Mouse (Mus musculus) testis, adult 2 months (tissue): ENCODE results near the gene Poldip3. TPM values are rescaled to one million over a fixed set of nuclear protein-coding genes. Genes with fewer than 3 reads are reported as not detected.
A peak's percentile ranks its signal among the peaks of the same experiment; 100 is the strongest.

Source experiments
- H3K27ac ChIP-seq: fragments of 200-500 bp; 2 replicates; pipeline ENCODE4 v1.5.1; 2012; ENCODE audit warnings: low read depth, low read length; ENCODE audit not compliant: control insufficient read depth, insufficient read depth
- H3K27me3 ChIP-seq: fragments of 200-500 bp; 2 replicates; pipeline ENCODE4 v1.6.1; 2012; ENCODE audit warnings: mild to moderate bottlenecking, low read length, moderate library complexity; ENCODE audit not compliant: control insufficient read depth, insufficient read depth
- H3K36me3 ChIP-seq: fragments of 200-500 bp; 2 replicates; pipeline ENCODE4 v1.6.1; 2012; ENCODE audit warnings: mild to moderate bottlenecking, low read length; ENCODE audit not compliant: control insufficient read depth, insufficient read depth
- H3K4me1 ChIP-seq: fragments of 200-500 bp; 2 replicates; pipeline ENCODE4 v1.6.1; 2012; ENCODE audit warnings: low read length; ENCODE audit not compliant: control insufficient read depth, insufficient read depth
- H3K4me3 ChIP-seq: fragments of 200-500 bp; 2 replicates; pipeline ENCODE4 v1.5.1; 2012; ENCODE audit warnings: low read depth, mild to moderate bottlenecking, low read length, moderate library complexity, mixed read lengths; ENCODE audit not compliant: control insufficient read depth
- CTCF ChIP-seq: fragments of 200-500 bp; IDR thresholded peaks from 2 replicates; pipeline ENCODE4 v1.5.1; 2012; ENCODE audit warnings: low read depth, mild to moderate bottlenecking, inconsistent platforms, low read length, moderate library complexity; ENCODE audit not compliant: control insufficient read depth, insufficient read depth, insufficient replicate concordance
- POLR2A ChIP-seq: fragments of 200-500 bp; IDR thresholded peaks from 2 replicates; pipeline ENCODE4 v1.6.1; 2012; ENCODE audit warnings: low read depth, mild to moderate bottlenecking, inconsistent platforms, low read length, moderate library complexity; ENCODE audit not compliant: control insufficient read depth
- polyA plus RNA-seq: library from polyadenylated mRNA; depleted of rRNA; stranded (reverse); fragments of >200 nt; gene quantifications from 2 replicates; pipeline ENCODE4 v1.2.3, GENCODE M21; 2012

The Poldip3 gene
- polyA plus RNA-seq, 1 experiment, result 45.2 TPM

- no peaks in the 10 kb centered on the region for H3K36me3 ChIP-seq
- H3K4me1 ChIP-seq, result peaks cover 12% of the 10 kb centered on the region
- H3K4me3 ChIP-seq, result peak within 1 kb of the TSS; percentile 86
- TF ChIP-seq POLR2A, result no peak
- TF ChIP-seq CTCF, result no peak
- no peaks in the 10 kb centered on the region for H3K27me3 ChIP-seq
- H3K27ac ChIP-seq, result peak within 1 kb of the TSS; percentile 83
Observed at GRCm38 (mm10) chr15:83172492-83173429, 23.6 kb upstream of the Poldip3 start, which contains the start of gene Cyb5r3. TSS of gene Cyb5r3 (minus strand) at chr15:83172592.

- Histone ChIP-seq H3K27ac (peak overlapping the region; percentile 83), H3K27me3 (no peaks in the 10 kb centered on the region), H3K36me3 (no peaks in the 10 kb centered on the region), H3K4me1 (peaks cover 15% of the 10 kb centered on the region), H3K4me3 (peak overlapping the region; percentile 86)
- no peak for TF ChIP-seq CTCF
- TF ChIP-seq POLR2A, result peak; percentile 83
Observed at GRCm38 (mm10) chr15:83171712-83172481, 22.7 kb upstream of the Poldip3 start.

- peaks cover 15% of the 10 kb centered on the region for H3K4me1 ChIP-seq
- no peak for TF ChIP-seq CTCF
- no peak for TF ChIP-seq POLR2A
- H3K27me3 ChIP-seq, result no peaks in the 10 kb centered on the region
- H3K4me3 ChIP-seq, result peak overlapping the region; percentile 86
- H3K36me3 ChIP-seq, result no peaks in the 10 kb centered on the region
- peak overlapping the region; percentile 5 for H3K27ac ChIP-seq
Observed at GRCm38 (mm10) chr15:83170956-83171659, 21.9 kb upstream of the Poldip3 start.

- no peak overlapping the region for H3K4me3 ChIP-seq
- H3K27ac ChIP-seq, result no peak overlapping the region
- no peaks in the 10 kb centered on the region for H3K36me3 ChIP-seq
- H3K4me1 ChIP-seq, result peaks cover 15% of the 10 kb centered on the region
- no peak for TF ChIP-seq POLR2A
- no peak for TF ChIP-seq CTCF
- no peaks in the 10 kb centered on the region for H3K27me3 ChIP-seq
Observed at GRCm38 (mm10) chr15:83169772-83170722, 20.9 kb upstream of the Poldip3 start.

GRCm38 (mm10) chr15:83168875-83169771, 19.9 kb upstream of the Poldip3 start:
- Histone ChIP-seq H3K4me1 (peaks cover 15% of the 10 kb centered on the region), H3K27ac (no peak overlapping the region), H3K27me3 (no peaks in the 10 kb centered on the region), H3K4me3 (no peak overlapping the region), H3K36me3 (no peaks in the 10 kb centered on the region)
- TF ChIP-seq CTCF, result no peak
- no peak for TF ChIP-seq POLR2A
